Mouse (Mus musculus): ENCODE results near the gene D430019H16Rik.

The D430019H16Rik gene

GRCm38 (mm10) chr12:105453670-105454257 is at the start of gene D430019H16Rik:
TSS of gene D430019H16Rik (plus strand) at chr12:105453856.
- in situ Hi-C loops (cut with MboI, MseI) = no loop called here

DNA sequence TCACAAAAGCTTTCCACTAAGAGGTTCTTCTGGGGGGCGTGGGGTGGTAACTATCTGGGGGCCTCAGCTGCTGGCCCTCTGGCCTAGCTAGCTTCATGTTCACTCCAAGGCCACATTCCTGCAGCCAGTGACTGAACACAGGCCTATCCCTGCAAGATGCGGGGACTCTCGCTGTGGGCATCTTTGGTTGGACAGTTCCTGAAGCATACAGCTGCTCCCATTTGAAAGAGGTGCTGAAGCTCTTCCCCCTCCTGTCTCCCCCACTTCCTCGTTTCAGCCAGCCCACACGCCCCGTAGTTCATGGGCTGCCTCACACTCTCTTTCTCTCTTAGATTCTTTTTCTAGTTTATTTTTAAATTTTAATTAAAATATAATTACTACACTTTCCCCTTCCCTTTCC is 47.6 kb upstream of the D430019H16Rik start:
- in situ Hi-C loops (cut with MboI, MseI) = no loop called here

GRCm38 (mm10) chr12:105413909-105414308 is 39.7 kb upstream of the D430019H16Rik start:
- in situ Hi-C loops (cut with MboI, MseI) = no loop called here

DNA sequence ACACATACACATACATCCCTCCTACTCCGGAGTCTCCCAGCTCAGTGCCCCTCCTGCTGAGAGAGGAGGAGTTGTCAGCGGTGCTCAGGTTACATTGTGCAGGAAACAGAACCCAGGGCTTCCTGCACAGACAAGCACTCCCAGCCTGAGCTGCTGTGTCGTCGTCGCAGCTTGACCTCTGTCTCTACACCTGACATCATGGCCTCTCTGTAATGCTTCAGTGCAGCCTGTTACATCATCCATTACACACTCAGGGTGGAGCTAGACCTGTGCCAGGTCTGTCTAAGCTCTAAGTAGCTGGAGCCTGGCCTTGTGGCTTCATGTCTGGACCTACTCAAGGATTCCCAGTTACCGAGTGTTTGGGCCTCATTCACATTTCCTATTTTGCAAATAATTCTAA is 33.2 kb upstream of the D430019H16Rik start:
- in situ Hi-C loops (cut with MboI, MseI) = no loop called here

- in situ Hi-C loops (cut with MboI, MseI) = loop anchor here in 1 of 2 experiments (25.0 kb wide), 1 partner anchor 1861 kb away; no protein-coding TSS in a partner anchor
Observed at GRCm38 (mm10) chr12:105426541-105426940, 27.1 kb upstream of the D430019H16Rik start.

- in situ Hi-C loops (cut with MboI, MseI) = loop anchor here in 1 of 2 experiments (25.0 kb wide), 1 partner anchor 1860 kb away; no protein-coding TSS in a partner anchor
Observed at GRCm38 (mm10) chr12:105427039-105427757, 26.5 kb upstream of the D430019H16Rik start.

- in situ Hi-C loops (cut with MboI, MseI) = loop anchor here (5.0 to 25.0 kb wide), 2 partner anchors 375 to 1855 kb away; no protein-coding TSS in a partner anchor
Observed at GRCm38 (mm10) chr12:105431872-105432271, 21.8 kb upstream of the D430019H16Rik start.

GRCm38 (mm10) chr12:105432807-105433206 is 20.8 kb upstream of the D430019H16Rik start:
- in situ Hi-C loops (cut with MboI, MseI) = loop anchor here (5.0 to 25.0 kb wide), 2 partner anchors 376 to 1854 kb away; no protein-coding TSS in a partner anchor

DNA sequence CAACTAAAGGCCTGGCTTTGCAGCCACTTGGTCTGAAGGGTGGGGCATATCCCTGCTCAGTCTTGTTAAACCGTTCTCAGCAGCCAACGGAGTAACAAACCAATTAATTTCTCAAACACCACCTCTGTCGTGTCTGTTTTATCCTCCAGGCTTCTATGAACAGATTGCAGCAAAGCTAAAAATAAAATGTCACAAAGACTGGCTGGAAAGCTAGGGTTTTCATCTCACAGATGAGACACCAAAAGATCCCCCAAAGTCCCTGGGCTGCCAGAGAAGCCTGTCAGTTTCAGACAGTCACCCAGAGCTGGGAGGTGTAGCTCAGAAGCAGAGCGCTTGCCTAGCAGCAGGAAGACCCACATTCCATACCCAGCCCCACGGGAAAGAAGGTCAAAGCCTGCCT is 15.4 kb upstream of the D430019H16Rik start:
- in situ Hi-C loops (cut with MboI, MseI) = loop anchor here in 1 of 2 experiments (25.0 kb wide), 1 partner anchor 1849 kb away; no protein-coding TSS in a partner anchor

GRCm38 (mm10) chr12:105439976-105440375 is 13.7 kb upstream of the D430019H16Rik start:
- in situ Hi-C loops (cut with MboI, MseI) = loop anchor here in 1 of 2 experiments (25.0 kb wide), 1 partner anchor 1847 kb away; no protein-coding TSS in a partner anchor

- in situ Hi-C loops (cut with MboI, MseI) = loop anchor here in 1 of 2 experiments (25.0 kb wide), 1 partner anchor 1844 kb away; no protein-coding TSS in a partner anchor
Observed at GRCm38 (mm10) chr12:105443569-105443968, 10.1 kb upstream of the D430019H16Rik start.

DNA sequence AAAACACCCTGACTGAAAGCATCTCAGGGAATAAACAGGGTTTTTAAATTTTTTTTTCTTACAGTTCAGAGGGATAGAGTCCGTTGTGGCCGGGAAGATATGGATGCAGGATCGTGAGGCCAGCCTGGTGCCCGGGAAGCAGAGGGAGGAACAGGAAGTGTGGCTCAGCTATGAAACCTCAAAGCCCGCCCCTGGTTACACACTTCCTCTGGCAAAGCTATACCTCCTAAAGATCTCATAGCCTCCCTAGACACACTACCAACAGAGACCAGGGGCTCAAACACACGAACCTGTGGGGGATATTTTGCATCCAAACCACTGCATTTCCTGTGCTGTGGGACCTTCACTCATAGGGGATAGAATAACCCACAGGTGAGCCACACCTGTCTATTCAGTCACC is 7.9 kb upstream of the D430019H16Rik start:
- in situ Hi-C loops (cut with MboI, MseI) = loop anchor here in 1 of 2 experiments (25.0 kb wide), 1 partner anchor 1842 kb away; no protein-coding TSS in a partner anchor

- in situ Hi-C loops (cut with MboI, MseI) = loop anchor here in 1 of 2 experiments (25.0 kb wide), 1 partner anchor 1838 kb away; no protein-coding TSS in a partner anchor
Observed at GRCm38 (mm10) chr12:105449239-105449638, 4.4 kb upstream of the D430019H16Rik start.

DNA sequence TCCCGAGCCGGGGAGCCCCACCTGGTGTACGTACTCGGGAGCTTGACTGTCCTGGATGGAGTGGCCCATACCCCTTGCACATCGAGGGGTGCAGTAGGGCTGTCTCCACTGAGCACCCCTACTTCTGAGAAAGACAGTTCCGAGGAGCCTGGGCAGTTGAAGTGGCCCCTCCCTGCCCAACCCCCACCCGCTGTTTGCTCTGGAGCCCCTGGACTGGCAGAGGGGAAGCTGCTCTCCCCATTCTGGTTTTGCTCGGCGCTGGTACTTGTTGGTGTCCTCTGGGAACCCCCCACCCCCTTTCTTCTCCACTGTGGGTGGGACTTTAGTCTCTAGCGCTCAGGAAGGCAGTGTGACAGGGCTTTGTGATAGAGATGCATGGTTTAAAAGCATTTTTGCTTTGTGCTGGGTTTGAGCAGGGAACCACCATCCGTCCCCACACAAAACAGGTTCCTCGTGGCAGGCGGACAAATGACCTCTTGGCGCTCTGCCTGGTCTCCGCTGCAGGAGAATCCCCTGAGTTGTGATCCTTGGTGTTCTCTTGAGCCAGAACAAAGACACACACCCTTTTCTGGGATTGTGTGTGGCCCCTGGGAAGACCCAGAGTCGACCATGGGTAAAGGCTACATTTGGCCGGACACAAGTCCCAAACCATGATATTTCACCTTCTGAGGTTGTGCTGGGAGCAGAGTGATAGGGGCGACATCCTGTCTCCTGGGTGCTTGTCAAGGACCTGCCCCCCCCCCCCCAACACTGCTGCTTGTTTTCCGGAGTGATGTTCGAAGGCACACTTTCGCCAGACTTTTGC is 804 bp downstream of the D430019H16Rik start:
- in situ Hi-C loops (cut with MboI, MseI) = no loop called here

GRCm38 (mm10) chr12:105455063-105455559 is 1.5 kb downstream of the D430019H16Rik start:
- in situ Hi-C loops (cut with MboI, MseI) = no loop called here

GRCm38 (mm10) chr12:105458791-105459190 is 5.1 kb downstream of the D430019H16Rik start:
- in situ Hi-C loops (cut with MboI, MseI) = no loop called here

DNA sequence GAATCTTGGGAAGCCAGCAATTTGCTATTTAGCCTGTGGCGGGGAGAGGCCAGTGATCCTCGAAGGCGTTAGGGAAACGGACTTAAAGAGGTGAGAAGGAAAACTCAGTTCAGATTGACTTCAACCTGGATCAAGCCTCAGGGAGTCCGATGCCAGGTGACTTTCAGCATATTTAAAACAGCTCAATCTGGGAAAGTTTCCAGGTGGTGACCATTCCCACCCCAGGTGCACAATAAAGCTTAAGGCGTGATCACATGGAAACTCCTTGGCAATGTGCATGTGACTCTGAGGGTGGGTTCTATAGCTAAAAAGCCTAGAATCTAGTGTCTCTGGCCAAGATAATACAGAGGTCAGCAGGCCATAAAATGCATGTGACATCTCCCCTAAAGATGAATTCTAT is 7.4 kb downstream of the D430019H16Rik start:
- in situ Hi-C loops (cut with MboI, MseI) = no loop called here

- in situ Hi-C loops (cut with MboI, MseI) = no loop called here
Observed at GRCm38 (mm10) chr12:105469026-105469425, 15.4 kb downstream of the D430019H16Rik start.

DNA sequence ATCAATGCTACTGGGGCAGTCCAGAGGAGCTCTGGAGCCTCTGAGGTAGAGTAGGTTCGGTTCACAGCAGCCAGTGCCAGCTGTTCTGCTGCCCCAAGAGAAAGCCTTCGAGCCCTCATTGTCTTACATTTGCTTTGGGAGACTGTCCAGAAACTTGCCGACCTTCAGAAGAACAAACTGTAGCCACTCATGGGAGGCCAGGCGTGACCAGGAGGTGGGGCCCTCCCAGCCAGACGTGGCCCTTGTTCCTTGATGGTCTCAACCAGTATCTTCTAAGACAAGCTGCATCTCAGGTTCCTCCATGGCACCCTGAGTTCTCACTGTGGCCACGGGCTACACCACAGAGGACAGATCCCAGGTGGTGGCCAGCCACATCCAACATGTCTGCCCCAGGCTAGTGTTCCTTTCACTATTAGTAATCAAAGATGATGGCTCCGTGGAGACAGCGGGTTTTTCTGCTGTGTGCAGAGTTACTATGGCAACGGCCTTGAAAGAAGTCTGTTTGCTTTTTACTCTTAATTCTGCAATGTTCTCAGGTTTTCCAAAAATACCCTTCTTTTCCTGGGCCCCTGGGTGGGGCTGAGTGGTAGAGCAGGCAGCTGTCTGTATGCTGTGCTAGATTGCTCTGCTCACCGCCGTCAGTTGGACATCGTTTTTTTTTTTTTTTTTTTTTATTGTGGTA is 21.7 kb downstream of the D430019H16Rik start:
- in situ Hi-C loops (cut with MboI, MseI) = loop anchor here in 1 of 2 experiments (10.0 kb wide), 1 partner anchor 1041 kb away; no protein-coding TSS in a partner anchor

DNA sequence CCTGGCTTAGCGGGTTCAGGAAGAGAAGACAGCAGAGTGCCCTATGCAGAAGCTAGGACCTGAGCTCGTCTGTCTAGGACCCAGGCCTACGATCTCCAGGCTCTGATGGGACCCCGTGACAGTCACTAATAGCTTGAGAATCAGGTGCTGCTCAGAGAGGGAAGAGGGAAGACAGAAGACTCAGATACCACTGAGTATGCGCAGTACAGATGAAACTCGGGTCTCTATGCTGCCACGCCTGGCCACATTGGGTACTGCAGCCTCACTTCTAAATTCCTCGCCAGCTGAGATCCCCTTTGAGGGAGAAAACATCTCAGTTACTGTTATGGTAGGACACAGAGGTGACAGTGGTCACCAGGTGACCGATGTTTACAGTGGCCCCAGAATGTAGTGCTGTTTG is 22.8 kb downstream of the D430019H16Rik start:
- in situ Hi-C loops (cut with MboI, MseI) = loop anchor here in 1 of 2 experiments (10.0 kb wide), 1 partner anchor 1042 kb away; no protein-coding TSS in a partner anchor
